Mouse (Mus musculus): ENCODE results near the gene Psg19.
A peak's percentile ranks its signal among the peaks of the same experiment; 100 is the strongest.
"Not testable (repeated sequence)": the region's sequence is repeated elsewhere in the genome, so short reads cannot be mapped to it uniquely, and the experiment has no call there.

Gene Psg19

GRCm38 (mm10) chr7:18798420-18798819 is at the start of gene Psg19:
Psg19 (minus strand) TSS chr7:18798520.
- no peak for DNase-seq

GRCm38 (mm10) chr7:18844811-18845210 is 46.5 kb upstream of the Psg19 start:
- DNase-seq, result no peak

GRCm38 (mm10) chr7:18841174-18841567 is 42.9 kb upstream of the Psg19 start:
- DNase-seq, result no peak

- DNase-seq, result peak; percentile 9 to 17
Measured at GRCm38 (mm10) chr7:18840386-18841173, 42.3 kb upstream of the Psg19 start.

- DNase-seq, result no peak
Measured at GRCm38 (mm10) chr7:18839865-18840264, 41.5 kb upstream of the Psg19 start, which contains the start of gene Mill2. Mill2 (plus strand) TSS chr7:18839966.

- no peak for DNase-seq
Measured at GRCm38 (mm10) chr7:18832298-18832697, 34.0 kb upstream of the Psg19 start.

GRCm38 (mm10) chr7:18829545-18829944 is 31.2 kb upstream of the Psg19 start:
- no peak for DNase-seq

GRCm38 (mm10) chr7:18828592-18828991 is 30.3 kb upstream of the Psg19 start:
- no peak for DNase-seq

- no peak for DNase-seq
Measured at GRCm38 (mm10) chr7:18827792-18828546, 29.6 kb upstream of the Psg19 start.

GRCm38 (mm10) chr7:18821507-18821906 is 23.2 kb upstream of the Psg19 start, which contains the start of gene Psg17:
Psg17 (minus strand) TSS chr7:18821607.
- DNase-seq, result no peak

- DNase-seq, result no peak
Measured at GRCm38 (mm10) chr7:18818301-18818700, 20.0 kb upstream of the Psg19 start.

GRCm38 (mm10) chr7:18803526-18803925 is 5.2 kb upstream of the Psg19 start:
- no peak for DNase-seq

- no peak for DNase-seq
Measured at GRCm38 (mm10) chr7:18799129-18799528, 809 bp upstream of the Psg19 start.

- not testable (repeated sequence) for DNase-seq
Measured at GRCm38 (mm10) chr7:18790671-18791070, 7.6 kb downstream of the Psg19 start.

GRCm38 (mm10) chr7:18781301-18781700 is 17.0 kb downstream of the Psg19 start:
- not testable (repeated sequence) for DNase-seq

- no peak for DNase-seq
Measured at GRCm38 (mm10) chr7:18779337-18779781, 19.0 kb downstream of the Psg19 start.

GRCm38 (mm10) chr7:18762885-18763284 is 35.4 kb downstream of the Psg19 start:
- DNase-seq, result not testable (repeated sequence)

GRCm38 (mm10) chr7:18760152-18760551 is 38.2 kb downstream of the Psg19 start:
- not testable (repeated sequence) for DNase-seq

- not testable (repeated sequence) for DNase-seq
Measured at GRCm38 (mm10) chr7:18749896-18750477, 48.3 kb downstream of the Psg19 start.

GRCm38 (mm10) chr7:18748994-18749895 is 49.1 kb downstream of the Psg19 start:
- DNase-seq, result no peak

- not testable (repeated sequence) for DNase-seq
Measured at GRCm38 (mm10) chr7:18747420-18747819, 50.9 kb downstream of the Psg19 start.

- DNase-seq, result no peak
Measured at GRCm38 (mm10) chr7:18746189-18746860, 52.0 kb downstream of the Psg19 start.

Measured in thymus, adult 18-20 months (tissue).